Mouse (Mus musculus): Measurements from ENCODE around the gene Gm21987. TPM values are rescaled to one million over a fixed set of nuclear protein-coding genes. Genes with fewer than 3 reads are reported as not detected.
A peak's percentile ranks its signal among the peaks of the same experiment; 100 is the strongest.

The Gm21987 gene
- total and polyA plus RNA-seq, 2 experiments from 2014 or later: 6.2 TPM; not detected in 1

- H3K9ac ChIP-seq (replicated peaks; ENCODE audit: low read depth, low read length): 0 out of 2 replicates have a peak overlapping the region, but pooled peaks have one; percentile 29
- no peak overlapping the region for H3K4me3 ChIP-seq (ENCODE audit: low read depth, low read length)
- peak; percentile 91 for DNase-seq (ENCODE audit: low spot score)
- ATAC-seq (ENCODE audit: insufficient read depth, low read depth): peak; percentile 84
- peaks cover 12% of the 10 kb centered on the region; the same call in 1 of the 2 replicates for H3K36me3 ChIP-seq (replicated peaks; ENCODE audit: control insufficient read depth, insufficient read depth, low read length)
- no peak overlapping the region for H3K4me2 ChIP-seq (ENCODE audit: low read depth, low read length)
- 8% methylated on average over 7 of the region's 7 CpGs for WGBS
- peak overlapping the region; percentile 87 for H3K27ac ChIP-seq (ENCODE audit: low read depth)
- H3K9me3 ChIP-seq (replicated peaks; ENCODE audit: control insufficient read depth, low read length): no peaks in the 10 kb centered on the region
- no peaks in the 10 kb centered on the region for H3K27me3 ChIP-seq (ENCODE audit: control insufficient read depth, insufficient read depth, low read length)
- TF ChIP-seq EP300 (IDR thresholded peaks at IDR 0.05; ENCODE audit: low read depth) (peak; percentile 100), CTCF (IDR thresholded peaks at IDR 0.05; ENCODE audit: low read depth) (no peak)
- H3K4me1 ChIP-seq (ENCODE audit: control insufficient read depth, insufficient read depth): peaks cover 27% of the 10 kb centered on the region
These were observed 3.6 kb downstream of the Gm21987 start for GRCm38 (mm10) chr16:38350361-38350855.

GRCm38 (mm10) chr16:38350939-38351338 lies 4.1 kb downstream of the Gm21987 start:
- Histone ChIP-seq H3K27ac (ENCODE audit: low read depth) (peak overlapping the region; percentile 87), H3K4me3 (ENCODE audit: low read depth, low read length) (no peak overlapping the region), H3K36me3 (replicated peaks; ENCODE audit: control insufficient read depth, insufficient read depth, low read length) (peaks cover 12% of the 10 kb centered on the region; the same call in 1 of the 2 replicates)

DNA sequence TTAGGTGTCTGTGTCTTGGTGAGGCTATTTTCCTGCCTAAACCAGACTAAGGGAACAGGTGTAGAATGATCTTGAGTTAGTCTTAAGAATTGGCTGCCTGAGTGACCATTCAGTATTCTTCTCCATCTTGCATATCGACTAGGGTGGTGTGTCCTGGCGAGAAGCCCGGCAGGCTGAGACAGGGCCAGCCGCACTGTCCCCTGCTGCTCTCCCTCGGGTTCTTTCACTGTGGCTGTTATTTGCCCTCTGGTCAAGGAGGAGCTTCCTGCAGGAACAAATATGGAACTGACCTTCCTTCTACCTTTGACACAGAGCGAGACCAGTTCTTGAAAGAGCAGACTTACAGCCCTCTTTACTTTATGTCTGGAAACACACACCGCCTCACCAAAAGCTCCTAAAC lies 5.2 kb downstream of the Gm21987 start:
- Histone ChIP-seq H3K27me3 (ENCODE audit: control insufficient read depth, insufficient read depth, low read length) (no peaks in the 10 kb centered on the region), H3K9me3 (replicated peaks; ENCODE audit: control insufficient read depth, low read length) (no peaks in the 10 kb centered on the region), H3K4me3 (ENCODE audit: low read depth, low read length) (no peak overlapping the region), H3K4me1 (ENCODE audit: control insufficient read depth, insufficient read depth) (peaks cover 22% of the 10 kb centered on the region), H3K9ac (replicated peaks; ENCODE audit: low read depth, low read length) (peak overlapping the region; percentile 25; the same call in 1 of the 2 replicates), H3K27ac (ENCODE audit: low read depth) (peak overlapping the region; percentile 87), H3K4me2 (ENCODE audit: low read depth, low read length) (peak overlapping the region; percentile 19), H3K36me3 (replicated peaks; ENCODE audit: control insufficient read depth, insufficient read depth, low read length) (peaks cover 12% of the 10 kb centered on the region; the same call in 1 of the 2 replicates)
- WGBS: 26% methylated on average over 7 of the region's 7 CpGs
- TF ChIP-seq CTCF (IDR thresholded peaks at IDR 0.05; ENCODE audit: low read depth) (no peak), EP300 (IDR thresholded peaks at IDR 0.05; ENCODE audit: low read depth) (no peak)
- ATAC-seq (ENCODE audit: insufficient read depth, low read depth) (peak; percentile 7; the same call in 1 of the 2 replicates), DNase-seq (ENCODE audit: low spot score) (no peak)

More at GRCm38 (mm10) chr16:38350939-38351338, 4.1 kb downstream of the Gm21987 start:
- Histone ChIP-seq H3K27me3 (ENCODE audit: control insufficient read depth, insufficient read depth, low read length) (no peaks in the 10 kb centered on the region), H3K4me2 (ENCODE audit: low read depth, low read length) (no peak overlapping the region), H3K4me1 (ENCODE audit: control insufficient read depth, insufficient read depth) (peaks cover 27% of the 10 kb centered on the region), H3K9ac (replicated peaks; ENCODE audit: low read depth, low read length) (peak overlapping the region; percentile 30; the same call in 1 of the 2 replicates), H3K9me3 (replicated peaks; ENCODE audit: control insufficient read depth, low read length) (no peaks in the 10 kb centered on the region)
- ATAC-seq (ENCODE audit: insufficient read depth, low read depth) (peak; percentile 24; the same call in 1 of the 2 replicates), DNase-seq (ENCODE audit: low spot score) (no peak)
- TF ChIP-seq EP300 (IDR thresholded peaks at IDR 0.05; ENCODE audit: low read depth) (no peak), CTCF (IDR thresholded peaks at IDR 0.05; ENCODE audit: low read depth) (no peak)
- 28% methylated on average over 6 of the region's 6 CpGs for whole genome bisulfite sequencing

- DNase-seq (ENCODE audit: low spot score): no peak
- no peak overlapping the region for H3K4me2 ChIP-seq (ENCODE audit: low read depth, low read length)
- H3K27ac ChIP-seq (ENCODE audit: low read depth): peak overlapping the region; percentile 48; the same call in 1 of the 2 replicates
- TF ChIP-seq EP300 (IDR thresholded peaks at IDR 0.05; ENCODE audit: low read depth) (no peak), CTCF (IDR thresholded peaks at IDR 0.05; ENCODE audit: low read depth) (no peak)
- H3K4me1 ChIP-seq (ENCODE audit: control insufficient read depth, insufficient read depth): peaks cover 17% of the 10 kb centered on the region
- no peak overlapping the region for H3K9ac ChIP-seq (replicated peaks; ENCODE audit: low read depth, low read length)
- no peak overlapping the region for H3K4me3 ChIP-seq (ENCODE audit: low read depth, low read length)
- ATAC-seq (ENCODE audit: insufficient read depth, low read depth): no peak
- no peaks in the 10 kb centered on the region for H3K9me3 ChIP-seq (replicated peaks; ENCODE audit: control insufficient read depth, low read length)
- H3K36me3 ChIP-seq (replicated peaks; ENCODE audit: control insufficient read depth, insufficient read depth, low read length): peaks cover 12% of the 10 kb centered on the region; the same call in 1 of the 2 replicates
- H3K27me3 ChIP-seq (ENCODE audit: control insufficient read depth, insufficient read depth, low read length): no peaks in the 10 kb centered on the region
These were observed 6.0 kb downstream of the Gm21987 start for GRCm38 (mm10) chr16:38352851-38353250.

- Histone ChIP-seq H3K27me3 (ENCODE audit: control insufficient read depth, insufficient read depth, low read length) (no peaks in the 10 kb centered on the region), H3K4me1 (ENCODE audit: control insufficient read depth, insufficient read depth) (peaks cover 11% of the 10 kb centered on the region), H3K4me3 (ENCODE audit: low read depth, low read length) (no peak overlapping the region), H3K4me2 (ENCODE audit: low read depth, low read length) (no peak overlapping the region), H3K27ac (ENCODE audit: low read depth) (peak overlapping the region; percentile 43), H3K9ac (replicated peaks; ENCODE audit: low read depth, low read length) (no peak overlapping the region), H3K36me3 (replicated peaks; ENCODE audit: control insufficient read depth, insufficient read depth, low read length) (peaks cover 12% of the 10 kb centered on the region; the same call in 1 of the 2 replicates), H3K9me3 (replicated peaks; ENCODE audit: control insufficient read depth, low read length) (no peaks in the 10 kb centered on the region)
- ATAC-seq (ENCODE audit: insufficient read depth, low read depth): no peak
- TF ChIP-seq CTCF (IDR thresholded peaks at IDR 0.05; ENCODE audit: low read depth) (no peak), EP300 (IDR thresholded peaks at IDR 0.05; ENCODE audit: low read depth) (no peak)
- DNase-seq (ENCODE audit: low spot score): no peak
- 57% methylated on average over 2 of the region's 2 CpGs for WGBS
These were observed 6.8 kb downstream of the Gm21987 start for GRCm38 (mm10) chr16:38353642-38354041.
